Mouse (Mus musculus): ENCODE data around the gene Flt3. TPM values are rescaled to one million over a fixed set of nuclear protein-coding genes. Genes with fewer than 3 reads are reported as not detected.

The Flt3 gene
- total and polyA plus RNA-seq, 3 experiments: 0.76 to 3.3 (median 2.3) TPM

DNA sequence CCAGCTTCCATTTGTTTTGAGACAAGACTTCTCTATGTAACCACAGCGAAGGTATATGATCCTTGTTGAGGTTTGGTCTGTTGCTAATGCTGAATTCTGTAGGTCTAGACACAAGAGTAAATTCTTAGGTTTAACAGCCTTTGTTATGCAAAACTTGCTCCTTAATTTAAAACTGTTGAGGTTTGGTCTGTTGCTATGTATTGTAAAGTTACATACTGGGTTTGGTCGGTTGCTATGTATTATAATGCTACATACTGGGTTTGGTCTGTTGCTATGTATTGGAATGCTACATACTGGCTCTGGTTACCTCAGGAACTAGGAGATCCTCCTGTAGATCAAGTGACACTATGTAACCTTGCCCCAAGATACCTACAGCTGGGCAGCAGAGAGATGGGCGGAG is 20.8 kb downstream of the Flt3 start:
- Histone ChIP-seq H3K79me2 (replicated peaks; ENCODE audit: control insufficient read depth, extremely low read depth, insufficient read depth, poor library complexity, severe bottlenecking) (no peaks in the 10 kb centered on the region), H3K9me3 (replicated peaks; ENCODE audit: low read length) (no peaks in the 10 kb centered on the region), H3K36me3 (replicated peaks in 1 of 2; ENCODE audit: control insufficient read depth in 1 of 2, insufficient read depth in 1 of 2, low read length in 1 of 2) (no peaks in the 10 kb centered on the region), H3K27ac (ENCODE audit: insufficient read depth, low read depth) (no peak overlapping the region), H3K4me1 (ENCODE audit: control insufficient read depth in 1 of 2, insufficient read depth in 2 of 2) (no peaks in the 10 kb centered on the region), H3K9ac (ENCODE audit: insufficient read depth, low read depth) (no peak overlapping the region), H3K4me2 (ENCODE audit: insufficient read depth, low read depth, poor library complexity, severe bottlenecking) (no peak overlapping the region), H3K4me3 (replicated peaks in 1 of 3; ENCODE audit: low read depth in 2 of 3, low read length in 2 of 3, poor library complexity in 1 of 3) (no peak overlapping the region), H3K27me3 (replicated peaks) (no peaks in the 10 kb centered on the region)
- no peak for TF ChIP-seq GABPA (IDR thresholded peaks at IDR 0.05; ENCODE audit: insufficient replicate concordance, low read depth, low read length)
- no peak for TF ChIP-seq TCF12 (IDR thresholded peaks at IDR 0.05; ENCODE audit: low read depth, low read length)
- no peak for TF ChIP-seq RAD21 (IDR thresholded peaks at IDR 0.05; ENCODE audit: low read depth, low read length)
- in situ Hi-C loops (cut with MboI; ENCODE audit: low pct_ligation_motif_present, low pct_unique_long_range_greater_than_20kb, low sequenced_read_pairs): no loop called here
- dilution Hi-C loops (cut with MboI; ENCODE audit: extremely low pct_ligation_motif_present, extremely low pct_unique_long_range_greater_than_20kb, low sequenced_read_pairs): no loop called here
- no peak for DNase-seq (ENCODE audit: extremely low read depth)

DNA sequence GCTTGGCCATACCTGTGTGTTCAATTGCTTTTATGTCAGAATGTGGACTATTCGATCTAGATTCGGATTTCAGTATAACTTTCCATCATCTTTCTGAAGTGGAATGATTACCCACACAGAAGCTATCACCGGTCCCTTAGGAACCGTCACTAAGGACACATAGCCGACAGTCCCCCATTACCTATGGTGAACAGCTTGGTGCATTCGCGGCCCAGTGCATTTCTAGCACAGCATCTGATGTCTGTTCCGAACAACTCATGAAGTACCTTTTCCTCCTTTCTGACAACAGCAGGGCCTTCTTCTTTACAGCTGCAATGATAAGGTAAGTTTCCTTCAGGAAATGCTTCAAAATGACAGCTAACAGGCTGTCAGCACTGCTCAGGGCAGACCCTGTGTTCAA is 30.0 kb downstream of the Flt3 start:
- Histone ChIP-seq H3K9me3 (replicated peaks; ENCODE audit: low read length) (no peaks in the 10 kb centered on the region), H3K9ac (ENCODE audit: insufficient read depth, low read depth) (no peak overlapping the region), H3K27ac (ENCODE audit: insufficient read depth, low read depth) (no peak overlapping the region), H3K27me3 (replicated peaks) (no peaks in the 10 kb centered on the region), H3K4me3 (replicated peaks in 1 of 3; ENCODE audit: low read depth in 2 of 3, low read length in 2 of 3, poor library complexity in 1 of 3) (no peak overlapping the region), H3K79me2 (replicated peaks; ENCODE audit: control insufficient read depth, extremely low read depth, insufficient read depth, poor library complexity, severe bottlenecking) (no peaks in the 10 kb centered on the region), H3K4me2 (ENCODE audit: insufficient read depth, low read depth, poor library complexity, severe bottlenecking) (no peak overlapping the region), H3K4me1 (ENCODE audit: control insufficient read depth in 1 of 2, insufficient read depth in 2 of 2) (peaks cover 10 to 28% of the 10 kb centered on the region in 2 experiments), H3K36me3 (replicated peaks in 1 of 2; ENCODE audit: control insufficient read depth in 1 of 2, insufficient read depth in 1 of 2, low read length in 1 of 2) (peaks cover 0 to 2% of the 10 kb centered on the region in 2 experiments)
- dilution Hi-C loops (cut with MboI; ENCODE audit: extremely low pct_ligation_motif_present, extremely low pct_unique_long_range_greater_than_20kb, low sequenced_read_pairs) (no loop called here), in situ Hi-C loops (cut with MboI; ENCODE audit: low pct_ligation_motif_present, low pct_unique_long_range_greater_than_20kb, low sequenced_read_pairs) (no loop called here)
- no peak for TF ChIP-seq USF2 (conservative IDR thresholded peaks at IDR 0.05; ENCODE audit: low read depth, low read length)
- no peak for TF ChIP-seq TCF12 (IDR thresholded peaks at IDR 0.05; ENCODE audit: low read depth, low read length)
- DNase-seq (ENCODE audit: extremely low read depth): no peak

DNA sequence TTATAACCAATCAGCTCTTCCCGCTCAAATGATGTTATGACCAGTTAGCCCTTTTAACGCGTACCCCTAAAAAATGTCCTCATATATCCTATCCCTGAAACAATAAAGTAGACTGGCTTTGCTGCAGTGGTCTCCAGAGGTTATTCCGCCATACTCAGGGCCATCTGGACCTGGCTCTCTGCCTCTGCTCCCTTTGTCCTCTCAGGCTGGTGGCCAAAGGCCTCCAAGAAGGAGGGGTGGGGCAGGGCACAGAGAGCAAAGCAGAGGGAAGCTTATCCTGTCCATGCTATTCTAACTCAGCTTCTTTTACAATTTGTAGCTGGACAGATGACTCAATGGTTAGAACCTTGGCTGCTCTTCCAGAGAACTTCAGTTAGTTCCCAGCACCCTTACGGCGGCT is 32.1 kb downstream of the Flt3 start:
- peaks cover 0 to 2% of the 10 kb centered on the region in 2 experiments for H3K36me3 ChIP-seq (replicated peaks in 1 of 2; ENCODE audit: control insufficient read depth in 1 of 2, insufficient read depth in 1 of 2, low read length in 1 of 2)
- no peaks in the 10 kb centered on the region for H3K79me2 ChIP-seq (replicated peaks; ENCODE audit: control insufficient read depth, extremely low read depth, insufficient read depth, poor library complexity, severe bottlenecking)
- no peak overlapping the region for H3K9ac ChIP-seq (ENCODE audit: insufficient read depth, low read depth)
- H3K9me3 ChIP-seq (replicated peaks; ENCODE audit: low read length): no peaks in the 10 kb centered on the region
- no peak for DNase-seq (ENCODE audit: extremely low read depth)
- in situ Hi-C loops (cut with MboI; ENCODE audit: low pct_ligation_motif_present, low pct_unique_long_range_greater_than_20kb, low sequenced_read_pairs): no loop called here
- H3K4me3 ChIP-seq (replicated peaks in 1 of 3; ENCODE audit: low read depth in 2 of 3, low read length in 2 of 3, poor library complexity in 1 of 3): no peak overlapping the region
- H3K4me1 ChIP-seq (ENCODE audit: control insufficient read depth in 1 of 2, insufficient read depth in 2 of 2): peaks cover 13 to 40% of the 10 kb centered on the region in 2 experiments
- H3K27me3 ChIP-seq (replicated peaks): no peaks in the 10 kb centered on the region
- dilution Hi-C loops (cut with MboI; ENCODE audit: extremely low pct_ligation_motif_present, extremely low pct_unique_long_range_greater_than_20kb, low sequenced_read_pairs): no loop called here
- TF ChIP-seq SIN3A (IDR thresholded peaks at IDR 0.05; ENCODE audit: low read length): no peak
- no peak for TF ChIP-seq ETS1 (conservative IDR thresholded peaks at IDR 0.05; ENCODE audit: low read depth, low read length)
- TF ChIP-seq ZC3H11A (IDR thresholded peaks at IDR 0.05; ENCODE audit: low read depth, low read length): no peak
- no peak for TF ChIP-seq ZKSCAN1 (IDR thresholded peaks at IDR 0.05; ENCODE audit: borderline replicate concordance, low read depth, low read length)
- no peak for TF ChIP-seq PAX5 (IDR thresholded peaks at IDR 0.05; ENCODE audit: low read length)
- TF ChIP-seq MEF2A (IDR thresholded peaks at IDR 0.05; ENCODE audit: borderline replicate concordance, low read depth, low read length): no peak
- TF ChIP-seq RCOR1 (conservative IDR thresholded peaks at IDR 0.05; ENCODE audit: low read depth, low read length): no peak
- no peak for TF ChIP-seq USF2 (conservative IDR thresholded peaks at IDR 0.05; ENCODE audit: low read depth, low read length)
- TF ChIP-seq ZNF384 (IDR thresholded peaks at IDR 0.05; ENCODE audit: low read depth, low read length): no peak
- no peak overlapping the region for H3K27ac ChIP-seq (ENCODE audit: insufficient read depth, low read depth)
- H3K4me2 ChIP-seq (ENCODE audit: insufficient read depth, low read depth, poor library complexity, severe bottlenecking): no peak overlapping the region
